Mouse (Mus musculus) lung, adult 2 months (tissue): Measurements from ENCODE around the gene Pld2. TPM values are rescaled to one million over a fixed set of nuclear protein-coding genes. Genes with fewer than 3 reads are reported as not detected.
"Not testable (repeated sequence)": the region's sequence is repeated elsewhere in the genome, so short reads cannot be mapped to it uniquely, and the experiment has no call there.

ENCODE experiments used
- DNase-seq: peaks from one replicate; pipeline ENCODE4 v3.0.0; 2022
- H3K4me1 ChIP-seq: fragments of 200-500 bp; 2 replicates; pipeline ENCODE4 v1.6.1; 2011; ENCODE audit warnings: low read length; ENCODE audit not compliant: control insufficient read depth, insufficient read depth
- H3K4me3 ChIP-seq: fragments of 200-500 bp; replicated peaks from 2 replicates; pipeline ENCODE3; 2011; ENCODE audit warnings: low read depth, mild to moderate bottlenecking, control low read depth, low read length; ENCODE audit errors: extremely low read depth
- CTCF ChIP-seq: fragments of 200-500 bp; IDR thresholded peaks from 2 replicates; pipeline ENCODE4 v1.5.1; 2011; ENCODE audit warnings: mild to moderate bottlenecking, low read length, control low read depth; ENCODE audit not compliant: insufficient read depth
- POLR2A ChIP-seq: fragments of 200-500 bp; IDR thresholded peaks from 2 replicates; pipeline ENCODE4 v1.6.1; 2011; ENCODE audit warnings: low read depth, mild to moderate bottlenecking, control low read depth, low read length, borderline replicate concordance; ENCODE audit errors: extremely low read depth
- WGBS: fragments of 180-500 bp; shearing (Covaris S2); methylation state at CpG from one replicate; pipeline ENCODE4 v1.1.7; 2018; 5-methylcytosine and 5-hydroxymethylcytosine counted together
- polyA plus RNA-seq: library from polyadenylated mRNA; depleted of rRNA; stranded (reverse); fragments of >200 nt; gene quantifications from 2 replicates; pipeline ENCODE4 v1.2.3, GENCODE M21; 2012

Gene Pld2
- polyA plus RNA-seq, 1 experiment = 47.2 TPM

DNA sequence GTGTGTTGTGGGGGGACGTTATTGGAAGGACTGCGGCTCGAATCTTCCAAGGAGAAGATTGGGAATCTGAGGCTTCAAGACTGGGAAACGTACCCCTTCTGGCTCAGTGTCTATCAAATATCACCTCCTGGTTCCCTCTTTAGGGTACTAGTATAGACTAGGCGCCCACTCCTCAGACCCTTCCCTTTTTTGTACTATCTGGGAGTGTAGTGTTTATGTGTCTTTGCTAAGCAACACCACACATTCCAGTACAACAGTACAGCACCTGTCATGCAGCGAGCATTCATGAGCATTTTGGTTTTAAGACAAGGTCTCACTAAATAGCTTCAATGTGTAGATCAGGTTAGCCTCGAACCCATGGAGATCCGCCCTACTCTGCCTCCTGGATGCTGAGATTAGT is 11.7 kb downstream of the Pld2 start:
- 95% methylated on average over 8 of the region's 8 CpGs for WGBS
- no peak for DNase-seq
- H3K4me1 ChIP-seq = no peaks in the 10 kb centered on the region
- H3K4me3 ChIP-seq = no peak overlapping the region
- no peak for TF ChIP-seq POLR2A
- TF ChIP-seq CTCF = no peak

DNA sequence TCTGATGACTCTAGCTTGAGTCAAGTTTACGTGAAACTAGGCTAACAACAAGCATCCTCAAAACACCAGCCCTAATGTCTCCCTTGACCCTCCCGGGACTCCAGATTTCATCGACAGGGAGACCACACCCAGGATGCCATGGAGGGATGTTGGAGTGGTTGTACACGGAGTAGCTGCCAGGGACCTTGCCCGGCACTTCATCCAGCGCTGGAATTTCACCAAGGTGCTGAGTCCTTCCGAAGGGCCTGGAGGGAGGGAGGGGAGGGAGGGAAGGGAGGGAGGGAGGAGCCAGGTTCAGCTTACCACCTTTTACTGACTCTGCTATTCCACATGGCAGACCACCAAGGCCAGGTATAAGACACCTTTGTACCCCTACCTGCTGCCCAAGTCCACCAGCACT is 14.1 kb downstream of the Pld2 start:
- Histone ChIP-seq H3K4me1 (no peaks in the 10 kb centered on the region), H3K4me3 (no peak overlapping the region)
- no peak for DNase-seq
- WGBS = 28% methylated on average over 7 of the region's 7 CpGs
- no peak for TF ChIP-seq POLR2A
- TF ChIP-seq CTCF = no peak

DNA sequence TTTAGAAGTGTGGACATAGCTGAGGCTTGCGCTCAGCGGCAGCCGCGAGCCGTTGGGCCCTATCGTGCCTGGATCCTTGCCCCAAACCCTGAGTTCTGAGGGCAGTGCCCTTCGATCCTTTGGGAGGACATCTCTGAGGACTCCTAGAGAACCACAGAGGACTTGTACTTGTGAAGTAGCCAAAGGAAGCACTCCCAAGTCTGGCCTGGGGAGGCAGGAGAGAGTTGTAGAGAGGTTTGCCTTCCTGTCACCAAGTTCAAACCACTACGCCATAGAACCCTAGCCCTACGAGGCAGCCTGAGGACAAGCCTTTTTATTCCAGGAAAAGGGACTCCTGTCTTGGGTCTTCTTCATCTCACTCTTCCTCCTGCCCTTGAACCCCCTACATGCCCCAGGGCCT is 17.7 kb downstream of the Pld2 start:
- Histone ChIP-seq H3K4me1 (peaks cover 3% of the 10 kb centered on the region), H3K4me3 (no peak overlapping the region)
- DNase-seq = no peak
- TF ChIP-seq POLR2A (no peak), CTCF (no peak)
- WGBS = 87% methylated on average over 9 of the region's 9 CpGs

DNA sequence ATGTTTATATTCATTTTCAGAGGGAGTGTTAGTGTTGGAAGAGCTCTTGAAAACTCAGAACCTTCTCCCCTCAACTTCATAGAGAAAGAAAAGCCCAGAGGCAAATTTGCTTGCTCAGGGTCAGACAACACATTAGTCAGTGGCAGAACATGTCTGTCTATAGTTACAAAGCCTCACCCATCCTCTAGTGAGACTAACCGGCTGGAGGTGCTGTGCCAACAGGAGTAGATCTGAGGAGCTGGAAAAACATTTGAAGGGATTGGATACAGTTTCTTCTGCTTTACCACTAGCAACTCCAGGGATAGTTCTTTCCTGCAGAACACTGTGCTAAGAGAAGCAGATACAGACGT is 22.0 kb downstream of the Pld2 start:
- peaks cover 3% of the 10 kb centered on the region for H3K4me1 ChIP-seq
- 0% methylated on average over 2 of the region's 2 CpGs for WGBS
- peak overlapping the region; percentile 97 for H3K4me3 ChIP-seq
- no peak for DNase-seq
- TF ChIP-seq CTCF = no peak
- TF ChIP-seq POLR2A = no peak

DNA sequence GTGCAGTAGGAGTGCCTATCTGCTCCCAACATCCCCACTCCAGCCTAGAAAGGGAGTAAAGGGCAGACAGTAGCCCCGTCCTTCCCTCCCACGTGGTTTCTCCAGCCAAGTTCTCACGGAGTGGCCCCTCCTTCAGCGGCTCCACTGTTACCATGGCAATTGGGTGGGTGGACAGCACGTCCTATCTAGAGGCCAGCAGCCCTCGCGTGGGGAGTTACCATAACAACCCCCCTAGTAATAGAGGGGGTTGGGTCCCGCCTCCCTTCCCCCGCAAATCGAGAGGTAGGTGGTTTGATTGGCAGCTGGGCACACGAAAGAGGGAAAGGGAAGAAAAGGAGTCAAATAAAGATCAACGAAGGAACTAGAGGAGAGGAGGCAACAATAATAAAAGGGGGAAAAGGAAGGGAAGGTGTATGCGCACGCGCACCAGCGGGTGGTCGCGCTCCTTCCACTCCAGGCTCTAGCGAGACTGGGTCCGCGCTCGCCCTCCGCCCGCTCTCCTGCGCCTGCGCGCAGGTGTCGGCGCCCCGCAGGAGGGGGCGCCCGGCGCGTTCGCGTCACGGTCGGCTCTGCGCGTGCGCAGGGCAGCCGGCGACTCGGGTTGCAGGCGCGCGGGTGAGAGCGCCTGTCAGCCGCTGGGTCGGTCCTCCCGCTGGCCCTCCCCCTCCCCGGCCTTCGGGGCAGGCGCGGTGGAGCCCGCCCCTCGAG is 22.6 kb downstream of the Pld2 start, which contains the start of gene Mink1:
Gene Mink1 (plus strand): TSS at position 595 of the 708 bp plus-strand sequence.
- peak; percentile 84 for DNase-seq
- TF ChIP-seq POLR2A = peak; percentile 57; the same call in 1 of the 2 replicates
- TF ChIP-seq CTCF = no peak
- peak within 1 kb of the TSS; percentile 97 for H3K4me3 ChIP-seq
- peaks cover 3% of the 10 kb centered on the region for H3K4me1 ChIP-seq
- under 1% methylated on average over 55 of the region's 57 CpGs for WGBS

DNA sequence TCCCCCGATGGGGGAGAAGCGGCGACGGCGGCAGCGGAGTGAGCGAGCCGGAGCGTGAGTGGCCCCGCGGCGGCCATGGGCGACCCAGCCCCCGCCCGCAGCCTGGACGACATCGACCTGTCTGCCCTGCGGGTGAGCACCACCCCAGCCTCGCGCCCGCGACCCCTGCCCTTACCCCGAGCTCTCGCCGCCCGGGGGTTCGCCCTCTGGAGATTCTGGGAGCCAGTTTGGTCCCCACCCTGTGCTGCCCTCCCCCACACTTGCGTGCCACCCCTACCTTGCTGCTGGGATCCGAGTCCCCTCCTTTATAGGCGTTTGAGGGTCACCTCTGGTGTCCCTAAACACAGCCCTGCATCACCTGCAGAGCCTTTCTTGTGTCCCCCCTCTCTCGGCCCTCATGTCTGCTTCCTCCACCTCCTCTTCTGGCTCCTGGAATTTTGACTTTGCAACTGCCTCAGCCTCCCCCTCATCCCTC is 23.2 kb downstream of the Pld2 start:
- 1% methylated on average over 25 of the region's 31 CpGs for WGBS
- peak overlapping the region; percentile 75 for H3K4me3 ChIP-seq
- TF ChIP-seq CTCF = no peak
- no peak for TF ChIP-seq POLR2A
- H3K4me1 ChIP-seq = peaks cover 3% of the 10 kb centered on the region
- no peak for DNase-seq

DNA sequence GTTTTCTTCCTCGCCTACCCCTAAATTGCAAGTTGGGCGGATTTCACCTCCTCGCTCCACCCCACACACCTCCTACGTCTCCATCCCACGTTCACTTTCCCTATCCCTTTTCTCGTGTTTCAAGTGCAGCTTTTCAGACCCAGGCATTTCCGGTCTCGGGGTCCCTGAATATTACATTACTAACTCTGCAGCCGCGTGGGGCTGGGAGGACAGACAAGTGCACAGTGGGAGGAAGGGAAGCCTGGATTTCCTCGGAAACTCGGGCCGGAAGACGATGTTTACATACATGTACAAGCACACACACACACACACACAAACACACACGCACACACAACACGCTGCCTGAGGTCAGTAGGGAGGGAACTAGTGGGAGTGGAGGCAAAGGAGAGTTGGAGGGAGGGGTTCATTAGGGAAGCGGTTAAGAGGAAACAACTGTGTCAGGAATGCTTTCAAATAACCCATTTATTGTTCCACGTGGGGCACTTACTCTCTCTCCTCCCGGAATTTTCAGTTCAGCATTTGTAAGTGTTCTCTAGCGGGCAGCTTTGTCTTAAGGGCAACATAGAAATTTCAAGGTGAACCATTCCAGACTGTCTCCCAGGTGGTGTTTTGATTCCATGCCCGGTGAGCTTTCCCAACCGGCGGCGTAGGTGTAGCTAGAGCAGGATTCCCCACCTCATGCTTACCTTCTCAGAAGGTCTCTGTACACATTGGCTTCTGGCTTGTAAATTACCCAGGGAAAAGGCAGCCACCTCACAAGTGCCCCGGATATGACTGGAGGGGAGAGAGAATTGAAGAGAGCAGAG is 23.8 kb downstream of the Pld2 start:
- peak; percentile 54 for DNase-seq
- peaks cover 3% of the 10 kb centered on the region for H3K4me1 ChIP-seq
- WGBS = 2% methylated on average over 25 of the region's 25 CpGs
- H3K4me3 ChIP-seq = peak overlapping the region; percentile 75
- no peak for TF ChIP-seq CTCF
- peak; percentile 12; the same call in 1 of the 2 replicates for TF ChIP-seq POLR2A

DNA sequence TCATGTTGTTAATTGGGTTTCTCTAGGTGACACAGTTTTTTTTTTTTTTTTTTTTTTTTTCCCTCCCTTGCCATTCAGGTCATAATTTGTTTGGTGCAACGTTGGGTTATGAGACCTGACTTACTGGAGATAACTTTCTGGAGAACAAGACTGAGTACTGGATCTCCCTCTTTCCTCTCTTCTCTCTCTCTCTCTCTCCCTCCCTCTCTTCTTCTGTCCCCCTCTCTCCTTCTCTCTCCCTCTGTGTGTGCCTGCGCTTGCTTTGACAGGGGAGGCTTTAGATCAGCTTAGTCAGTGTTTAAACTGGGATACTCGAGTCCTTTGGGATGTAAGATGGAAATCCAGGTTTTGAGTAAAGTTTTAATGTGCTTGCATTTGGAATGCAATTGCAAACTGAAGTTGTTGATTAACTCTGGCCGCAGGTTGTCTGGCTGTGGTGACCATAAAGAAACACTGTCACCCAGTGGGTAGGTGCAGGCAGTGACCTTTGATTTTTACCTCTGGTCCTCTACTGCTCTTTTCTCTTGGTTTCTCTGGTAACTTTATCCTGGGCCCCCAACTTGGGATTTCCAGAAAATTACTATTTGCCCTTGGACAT is 24.5 kb downstream of the Pld2 start:
- H3K4me3 ChIP-seq = no peak overlapping the region
- peaks cover 3% of the 10 kb centered on the region for H3K4me1 ChIP-seq
- WGBS = 32% methylated on average over 4 of the region's 4 CpGs
- no peak for TF ChIP-seq CTCF
- TF ChIP-seq POLR2A = no peak
- DNase-seq = no peak

DNA sequence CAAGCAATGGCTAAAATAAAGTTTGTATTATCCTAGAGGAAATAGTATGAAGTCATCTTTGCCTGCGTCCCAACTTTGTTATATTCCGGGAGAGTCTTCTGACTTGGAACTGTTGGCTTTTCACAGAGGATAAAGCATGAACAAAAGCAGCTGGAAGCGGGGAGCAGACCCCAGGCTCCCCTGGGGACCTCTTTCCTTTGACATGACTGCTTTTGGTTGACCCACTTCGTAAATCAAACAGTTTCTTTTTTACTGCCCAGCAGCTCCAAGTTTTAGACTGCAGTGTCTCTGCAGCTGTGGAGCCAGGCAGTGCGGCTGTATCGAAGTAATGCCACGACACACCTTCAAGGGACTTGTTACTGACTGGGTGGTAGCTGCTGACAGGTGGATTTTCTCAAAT is 26.7 kb downstream of the Pld2 start:
- H3K4me1 ChIP-seq = peaks cover 3% of the 10 kb centered on the region
- DNase-seq = no peak
- WGBS = 66% methylated on average over 7 of the region's 7 CpGs
- TF ChIP-seq CTCF (no peak), POLR2A (no peak)
- H3K4me3 ChIP-seq = no peak overlapping the region

DNA sequence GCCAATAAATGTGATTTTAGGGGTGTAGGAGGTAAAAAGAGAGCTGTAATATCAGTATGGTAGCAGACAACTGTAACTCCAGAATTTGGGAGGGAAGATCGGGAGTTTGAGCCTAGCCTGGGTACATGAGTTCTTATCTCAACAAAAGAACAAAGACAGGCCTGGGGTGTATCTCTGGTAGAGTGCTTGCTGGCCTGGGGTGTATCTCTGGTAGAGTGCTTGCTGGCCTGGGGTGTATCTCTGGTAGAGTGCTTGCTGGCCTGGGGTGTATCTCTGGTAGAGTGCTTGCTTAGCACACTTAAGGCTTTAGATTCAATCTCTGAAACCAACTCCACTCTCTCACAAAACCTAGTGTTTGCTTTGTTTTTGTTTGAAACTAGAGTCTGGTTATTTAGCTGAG is 30.8 kb downstream of the Pld2 start:
- not testable (repeated sequence) for H3K4me3 ChIP-seq, DNase-seq, H3K4me1 ChIP-seq
- WGBS = 77% methylated on average over 1 of the region's 1 CpGs

DNA sequence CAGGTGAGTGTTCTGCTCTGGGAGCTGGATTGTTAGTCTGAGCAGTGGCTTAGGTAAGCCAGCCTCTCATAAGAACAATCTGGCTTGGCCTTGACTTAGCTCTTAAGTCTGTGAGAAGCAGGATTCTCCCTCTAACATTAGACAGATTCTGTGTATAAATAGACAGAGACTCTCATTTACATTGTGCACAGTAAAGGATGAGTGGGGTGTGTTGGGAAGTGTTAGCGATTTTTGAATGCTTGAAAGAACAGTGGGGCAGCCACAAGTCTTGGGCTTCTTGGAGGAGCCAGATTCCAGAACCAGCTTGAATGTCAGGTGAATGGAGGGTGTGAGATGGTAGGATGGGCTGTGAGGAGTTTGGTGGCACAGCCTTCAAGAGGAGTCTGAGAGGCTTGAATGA is 31.8 kb downstream of the Pld2 start:
- peaks cover 7% of the 10 kb centered on the region for H3K4me1 ChIP-seq
- TF ChIP-seq CTCF (no peak), POLR2A (no peak)
- 68% methylated on average over 1 of the region's 1 CpGs for WGBS
- no peak for DNase-seq
- no peak overlapping the region for H3K4me3 ChIP-seq
